Mouse (Mus musculus): ENCODE measurements around the gene Ptgdr2.
A peak's percentile ranks its signal among the peaks of the same experiment; 100 is the strongest.

Gene Ptgdr2

GRCm38 (mm10) chr19:10936077-10936476, 883 bp upstream of the Ptgdr2 start:
- DNase-seq = no peak

- no peak for DNase-seq
These were observed 1.8 kb downstream of the Ptgdr2 start for GRCm38 (mm10) chr19:10938771-10939170.

DNA sequence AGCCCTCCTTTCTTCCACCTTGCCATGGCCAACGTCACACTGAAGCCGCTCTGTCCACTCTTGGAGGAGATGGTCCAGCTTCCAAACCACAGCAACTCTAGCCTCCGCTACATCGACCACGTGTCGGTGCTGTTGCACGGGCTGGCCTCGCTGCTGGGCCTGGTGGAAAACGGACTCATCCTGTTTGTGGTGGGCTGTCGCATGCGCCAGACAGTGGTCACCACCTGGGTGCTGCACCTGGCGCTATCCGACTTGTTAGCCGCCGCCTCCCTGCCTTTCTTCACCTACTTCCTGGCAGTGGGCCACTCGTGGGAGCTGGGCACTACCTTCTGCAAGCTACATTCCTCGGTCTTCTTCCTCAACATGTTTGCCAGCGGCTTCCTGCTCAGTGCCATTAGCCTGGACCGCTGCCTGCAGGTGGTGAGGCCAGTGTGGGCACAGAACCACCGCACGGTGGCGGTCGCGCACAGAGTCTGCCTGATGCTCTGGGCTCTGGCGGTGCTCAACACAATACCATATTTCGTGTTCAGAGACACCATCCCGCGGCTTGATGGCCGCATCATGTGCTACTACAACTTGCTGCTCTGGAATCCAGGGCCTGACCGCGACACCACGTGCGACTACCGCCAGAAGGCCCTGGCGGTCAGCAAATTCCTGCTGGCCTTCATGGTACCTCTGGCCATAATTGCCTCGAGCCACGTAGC, 3.3 kb downstream of the Ptgdr2 start:
- DNase-seq = peak; percentile 80

GRCm38 (mm10) chr19:10940801-10941457, 4.0 kb downstream of the Ptgdr2 start:
- DNase-seq = no peak

- DNase-seq = no peak
These were observed 7.0 kb downstream of the Ptgdr2 start for GRCm38 (mm10) chr19:10943955-10944354.

- no peak for DNase-seq
These were observed 9.5 kb downstream of the Ptgdr2 start for GRCm38 (mm10) chr19:10946506-10946905.

DNA sequence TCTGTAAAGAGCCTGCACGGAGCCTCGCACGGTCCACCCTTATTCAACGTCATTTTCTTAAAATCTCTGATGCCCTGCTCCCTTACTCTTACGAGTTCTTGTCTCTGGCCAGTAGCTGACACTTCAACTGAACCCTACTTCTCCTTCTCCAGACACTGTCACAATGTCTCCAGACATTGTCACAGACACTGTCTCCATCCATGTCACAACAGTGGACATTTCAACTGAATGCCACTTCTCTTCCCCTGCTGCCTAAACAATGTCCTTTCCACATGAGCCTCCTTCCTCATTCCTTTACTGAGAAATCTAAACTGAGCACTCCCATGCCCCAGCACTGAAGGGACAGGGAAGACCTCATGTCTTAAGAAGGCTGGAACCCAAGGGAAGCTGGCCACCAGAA, 10.3 kb downstream of the Ptgdr2 start:
- DNase-seq = no peak

DNA sequence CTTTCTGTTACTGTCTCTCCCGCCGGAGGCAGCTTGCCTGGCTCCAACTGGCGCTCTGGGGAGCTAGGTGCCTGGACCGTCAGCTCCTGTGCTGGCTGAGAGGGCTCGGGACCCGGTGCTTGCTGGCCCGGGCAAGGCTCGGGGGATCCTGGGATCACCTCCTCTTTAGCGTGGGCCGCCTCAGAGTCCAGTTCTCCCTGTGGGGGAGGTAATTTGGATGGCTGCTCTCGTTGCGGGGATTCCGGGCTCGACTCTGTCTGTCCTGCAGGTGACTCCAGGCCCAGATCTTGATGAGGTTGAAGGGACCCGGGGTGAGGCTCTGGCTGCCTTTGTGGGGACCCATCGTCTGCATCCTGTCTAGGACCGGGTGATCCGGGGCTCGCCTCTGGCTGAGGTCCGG, 11.5 kb downstream of the Ptgdr2 start:
- DNase-seq = no peak

DNA sequence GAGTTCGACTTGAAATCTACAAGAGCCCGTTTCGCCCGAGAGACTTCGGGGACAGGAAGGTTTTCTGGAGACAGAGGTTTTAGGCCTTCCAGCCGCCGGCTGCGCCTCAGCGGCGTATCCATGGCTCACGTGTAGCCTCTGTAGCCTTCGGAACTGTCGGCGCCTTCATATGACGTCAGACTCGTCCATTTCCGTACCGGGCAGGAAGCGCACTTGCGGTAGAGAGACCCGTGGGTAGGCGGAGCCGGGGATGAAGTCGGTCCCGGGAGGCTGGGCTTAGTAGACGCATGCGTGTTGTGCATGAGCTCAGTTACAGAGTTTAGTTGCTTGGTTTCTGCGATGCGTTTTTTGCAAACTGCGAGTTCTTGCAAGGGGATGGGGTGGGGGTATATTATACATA, 12.2 kb downstream of the Ptgdr2 start, which contains the start of gene Ccdc86:
TSS of gene Ccdc86 (minus strand) at position 155 of the 400 bp plus-strand sequence.
- peak; percentile 96 for DNase-seq

DNA sequence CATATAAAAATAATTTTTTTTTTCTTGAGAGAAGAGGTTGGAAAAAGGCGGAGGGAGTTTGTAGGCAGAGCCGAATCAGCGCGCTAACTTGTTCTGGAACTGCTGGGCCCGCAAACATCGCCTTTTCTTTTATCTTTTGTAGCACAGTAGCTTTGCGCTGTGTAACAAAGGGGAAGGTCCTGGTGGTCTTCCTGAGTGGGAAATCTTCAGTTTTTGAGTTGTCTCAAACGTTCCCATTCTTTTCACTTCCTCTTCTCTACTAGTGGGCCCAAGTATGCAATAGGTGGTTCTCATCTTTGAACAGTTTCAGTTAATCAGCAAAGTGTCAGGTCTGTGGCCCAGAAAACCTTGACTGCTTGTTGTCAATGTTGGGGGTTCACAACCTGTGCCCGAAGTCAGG, 12.6 kb downstream of the Ptgdr2 start:
- no peak for DNase-seq

DNA sequence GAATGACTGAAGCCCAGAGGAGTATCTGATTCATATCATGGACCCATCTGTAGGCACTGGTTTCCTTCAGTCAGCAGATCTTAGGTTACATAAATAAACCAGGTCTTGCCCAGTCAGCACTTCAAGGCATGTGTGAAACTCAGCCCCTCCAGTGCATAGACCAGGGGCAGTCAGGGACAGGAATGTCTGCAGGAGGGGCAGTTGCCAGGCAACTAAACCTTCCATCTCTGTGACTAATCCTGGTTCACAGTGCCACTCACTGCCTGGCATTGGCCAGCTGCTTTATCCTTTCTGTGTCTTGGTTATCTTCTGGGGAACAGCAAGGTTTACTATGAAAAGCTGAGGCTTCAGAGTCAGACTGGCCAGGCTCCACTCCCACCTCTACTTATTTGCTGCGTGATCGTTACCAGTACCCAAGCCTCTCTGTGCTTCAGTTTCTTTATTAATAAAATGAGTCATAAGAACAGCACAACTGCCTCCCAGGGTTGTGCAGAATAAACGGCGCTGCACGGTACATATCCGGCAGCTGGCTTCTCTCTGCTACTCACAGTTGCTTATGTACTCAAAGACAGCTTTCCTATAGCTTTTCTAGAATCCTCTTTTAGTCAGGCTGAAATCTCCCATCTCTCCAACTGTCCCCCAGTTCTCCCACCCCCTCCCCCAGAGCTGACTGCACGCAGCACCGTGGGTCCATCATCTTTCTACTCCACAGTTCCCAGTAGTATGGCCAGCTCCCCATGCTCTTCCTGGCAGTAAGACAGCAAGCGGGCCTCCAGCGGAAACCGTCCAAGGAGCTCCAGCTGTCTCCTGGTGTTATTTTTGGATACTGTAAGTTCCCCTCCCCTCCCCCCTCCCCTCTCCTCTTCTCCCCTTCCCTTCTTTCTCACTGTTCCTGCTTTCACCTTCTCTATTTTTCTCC, 15.3 kb downstream of the Ptgdr2 start:
- DNase-seq = no peak

- peak; percentile 31 for DNase-seq
These were observed 22.4 kb downstream of the Ptgdr2 start for GRCm38 (mm10) chr19:10959085-10959977.

DNA sequence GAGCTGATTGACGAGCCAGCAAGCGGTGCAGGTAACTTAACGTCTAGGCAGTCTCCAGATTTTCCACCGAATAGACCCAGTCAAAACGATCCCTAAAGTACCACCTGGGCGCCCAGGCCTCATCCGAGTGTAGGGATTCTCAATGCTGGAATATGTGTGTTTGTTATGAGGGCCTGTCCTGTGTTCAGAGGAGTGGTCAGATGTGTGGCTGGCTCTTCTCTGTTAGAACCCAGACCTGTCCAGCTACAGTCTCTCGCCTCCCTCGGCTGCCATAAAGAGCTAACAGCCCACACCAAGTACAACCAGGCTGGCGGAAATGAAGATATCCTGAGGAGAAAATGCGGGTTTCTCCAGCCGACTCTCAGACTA, 23.0 kb downstream of the Ptgdr2 start:
- no peak for DNase-seq

DNA sequence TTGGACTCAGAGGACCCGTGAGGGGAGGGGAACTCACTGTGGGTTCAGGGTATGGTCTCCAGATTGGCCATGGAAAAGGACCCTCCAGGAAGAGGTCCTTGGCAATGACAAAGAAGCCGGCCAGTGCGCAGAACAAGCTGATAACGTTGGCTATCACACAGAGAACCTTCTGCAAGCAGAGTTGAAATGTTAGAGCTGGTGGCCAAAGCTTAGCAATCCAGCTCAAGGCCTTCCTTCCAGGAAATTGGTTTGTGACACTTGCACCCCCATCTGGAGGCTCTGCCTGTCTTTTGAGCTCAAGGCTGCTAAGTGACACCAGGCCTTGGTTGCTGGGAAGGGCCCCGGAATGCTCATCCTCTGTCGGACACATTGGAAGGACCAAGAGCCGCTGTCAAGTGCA, 28.8 kb downstream of the Ptgdr2 start:
- no peak for DNase-seq

GRCm38 (mm10) chr19:10968578-10968977, 31.6 kb downstream of the Ptgdr2 start:
- no peak for DNase-seq

DNA sequence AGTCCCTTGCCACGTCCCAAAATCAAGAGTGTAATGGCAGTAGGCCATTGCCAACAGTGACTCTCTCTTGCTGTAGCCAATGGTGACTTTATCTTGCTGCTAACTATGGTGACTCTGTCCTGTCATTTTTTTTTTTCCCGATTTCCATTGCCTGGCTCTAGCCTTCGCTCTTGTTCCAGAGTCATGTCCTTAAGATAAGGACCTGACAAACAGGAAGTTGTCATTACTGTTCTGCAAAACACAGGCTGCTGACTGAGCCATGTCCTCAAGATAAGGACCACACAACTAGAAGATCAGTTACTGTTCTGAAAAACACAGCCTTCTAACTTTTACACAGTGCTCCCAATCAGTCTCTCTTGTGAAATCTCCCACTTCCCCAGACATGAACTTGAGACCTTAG, 33.5 kb downstream of the Ptgdr2 start:
- no peak for DNase-seq

DNA sequence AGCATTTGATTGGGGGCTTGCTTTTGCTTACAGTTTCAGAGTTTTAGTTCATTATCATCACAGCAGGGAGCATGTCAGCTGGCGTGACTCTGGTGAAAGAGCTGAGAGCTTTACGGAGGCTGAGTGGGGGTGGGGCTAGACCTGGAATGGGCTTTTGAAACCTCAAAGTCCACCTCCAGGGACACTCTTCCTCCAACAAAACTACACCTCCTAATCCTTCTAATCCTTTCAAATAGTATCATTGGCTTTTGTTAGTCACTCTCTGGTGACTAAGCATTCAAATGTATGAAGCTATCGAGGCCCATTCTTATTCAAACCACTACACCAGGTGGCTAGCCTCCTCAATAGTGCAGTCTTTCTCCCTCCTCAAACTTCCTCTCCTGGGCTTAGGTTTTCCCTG, 35.7 kb downstream of the Ptgdr2 start:
- no peak for DNase-seq

- DNase-seq = no peak
These were observed 36.2 kb downstream of the Ptgdr2 start for GRCm38 (mm10) chr19:10973187-10973586.

DNA sequence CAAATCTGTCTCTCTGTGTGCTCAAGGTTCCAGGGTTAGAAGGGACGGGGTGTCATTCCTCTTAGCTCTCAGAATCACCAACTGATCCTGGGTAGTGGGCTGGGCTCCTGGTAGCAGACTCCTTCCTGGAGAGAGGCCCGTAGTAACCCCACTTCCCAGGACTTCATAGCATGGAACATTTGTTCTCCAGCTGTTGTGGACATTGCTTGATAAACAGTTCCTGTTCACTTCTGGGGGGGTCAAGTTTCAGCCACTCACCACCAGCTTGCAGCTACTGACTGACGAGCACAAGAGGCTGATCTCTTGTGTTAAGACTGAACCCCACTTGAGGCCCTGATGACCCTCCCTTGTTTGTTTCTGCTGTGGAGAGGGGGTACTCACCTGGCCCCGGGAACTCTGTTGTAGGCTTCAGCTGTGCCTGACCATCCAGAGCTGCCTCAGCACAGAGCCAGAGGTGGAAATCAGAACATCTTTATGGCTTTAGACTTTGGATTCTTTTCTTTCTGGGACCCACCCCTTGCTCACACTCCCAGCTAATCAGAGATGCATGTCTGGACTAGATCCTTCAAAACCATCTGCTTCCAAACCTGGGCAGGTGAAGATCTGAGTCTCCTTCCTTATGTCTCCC, 37.4 kb downstream of the Ptgdr2 start, which contains the start of gene Ms4a10:
TSS of gene Ms4a10 (minus strand) at position 433 of the 628 bp plus-strand sequence.
- no peak for DNase-seq

GRCm38 (mm10) chr19:10975187-10975586, 38.2 kb downstream of the Ptgdr2 start:
- no peak for DNase-seq

GRCm38 (mm10) chr19:10976318-10976717, 39.4 kb downstream of the Ptgdr2 start:
- no peak for DNase-seq
